Mouse (Mus musculus) left cerebral cortex, postnatal 14 days (tissue): Measurements from ENCODE around the gene Snx29. TPM values are rescaled to one million over a fixed set of nuclear protein-coding genes. Genes with fewer than 3 reads are reported as not detected.
"Not testable (repeated sequence)": the region's sequence is repeated elsewhere in the genome, so short reads cannot be mapped to it uniquely, and the experiment has no call there.

ENCODE experiments used
- DNase-seq, 2 experiments: peaks; one replicate each; pipeline ENCODE4 v3.0.0; 2021 to 2022; ENCODE audit warnings: low spot score in 2 of 2, mixed read lengths in 1 of 2
- intact Hi-C: fragments of 180-260 bp; cut with DNase I; formaldehyde crosslinking; loops from one replicate; pipeline ENCODE4 v1.15.1; 2025
- long read RNA-seq, 2 experiments: library from polyadenylated mRNA; stranded (forward); transcript quantifications; one replicate each; pipeline ENCODE4 v2.0.0; 2021
- total RNA-seq, 2 experiments: library from RNA; stranded (reverse); gene quantifications; 2 replicates each; pipeline ENCODE4 v1.2.3; 2021

The Snx29 gene
- 10 to 100 TPM; 21.5 to 29.5 TPM for total RNA-seq
- long read RNA-seq, experiment 1, partial matches to known transcripts: 0 of 1 reads
- long read RNA-seq, experiment 1, other reads (novel, unspliced or antisense): 1 of 1 reads
- long read RNA-seq, experiment 2: 0 reads

- DNase-seq: peak; percentile 97 to 98
- intact Hi-C loops: loop anchor here (5.0 kb wide), 1 partner anchor 95 kb away; no protein-coding TSS in a partner anchor
Measured at GRCm38 (mm10) chr16:11322409-11323323, at the start of gene Snx29. TSS of gene Snx29 (plus strand) at chr16:11322908.

GRCm38 (mm10) chr16:11276888-11277287 lies 45.8 kb upstream of the Snx29 start:
- intact Hi-C loops: no loop called here
- DNase-seq: no peak

- no peak for DNase-seq
- intact Hi-C loops: no loop called here
Measured at GRCm38 (mm10) chr16:11278778-11279177, 43.9 kb upstream of the Snx29 start.

GRCm38 (mm10) chr16:11282655-11283232 lies 40.0 kb upstream of the Snx29 start:
- DNase-seq: peak; percentile 33 to 60
- intact Hi-C loops: no loop called here

GRCm38 (mm10) chr16:11284881-11285280 lies 37.8 kb upstream of the Snx29 start:
- intact Hi-C loops: no loop called here

GRCm38 (mm10) chr16:11285949-11286348 lies 36.8 kb upstream of the Snx29 start:
- DNase-seq: no peak
- intact Hi-C loops: no loop called here

More at GRCm38 (mm10) chr16:11284881-11285280, 37.8 kb upstream of the Snx29 start:
- no peak for DNase-seq

GRCm38 (mm10) chr16:11288873-11289272 lies 33.8 kb upstream of the Snx29 start:
- intact Hi-C loops, DNase-seq: not testable (repeated sequence)

- intact Hi-C loops, DNase-seq: not testable (repeated sequence)
Measured at GRCm38 (mm10) chr16:11295583-11295982, 27.1 kb upstream of the Snx29 start.

GRCm38 (mm10) chr16:11297700-11298099 lies 25.0 kb upstream of the Snx29 start:
- intact Hi-C loops: not testable (repeated sequence)
- DNase-seq: peak in 1 of 2 experiments; percentile 29

GRCm38 (mm10) chr16:11303741-11304140 lies 19.0 kb upstream of the Snx29 start:
- no peak for DNase-seq
- intact Hi-C loops: no loop called here

- intact Hi-C loops: no loop called here
Measured at GRCm38 (mm10) chr16:11305531-11305930, 17.2 kb upstream of the Snx29 start.

GRCm38 (mm10) chr16:11313512-11313911 lies 9.2 kb upstream of the Snx29 start, which contains the start of gene Tnfrsf17:
TSS of gene Tnfrsf17 (plus strand) at chr16:11313812.
- intact Hi-C loops: no loop called here

More at GRCm38 (mm10) chr16:11305531-11305930, 17.2 kb upstream of the Snx29 start:
- DNase-seq: no peak

GRCm38 (mm10) chr16:11315786-11316320 lies 6.9 kb upstream of the Snx29 start:
- intact Hi-C loops: no loop called here

More at GRCm38 (mm10) chr16:11313512-11313911, 9.2 kb upstream of the Snx29 start, which contains the start of gene Tnfrsf17:
- no peak for DNase-seq

GRCm38 (mm10) chr16:11316748-11317147 lies 6.0 kb upstream of the Snx29 start:
- DNase-seq: no peak

More at GRCm38 (mm10) chr16:11315786-11316320, 6.9 kb upstream of the Snx29 start:
- DNase-seq: no peak

GRCm38 (mm10) chr16:11317324-11317723 lies 5.4 kb upstream of the Snx29 start:
- intact Hi-C loops: no loop called here
- DNase-seq: peak in 1 of 2 experiments; percentile 23

More at GRCm38 (mm10) chr16:11316748-11317147, 6.0 kb upstream of the Snx29 start:
- intact Hi-C loops: no loop called here

- DNase-seq: peak; percentile 16 to 23
- intact Hi-C loops: loop anchor here (5.0 kb wide), 1 partner anchor 94 kb away; no protein-coding TSS in a partner anchor
Measured at GRCm38 (mm10) chr16:11323324-11324051, 780 bp downstream of the Snx29 start.

GRCm38 (mm10) chr16:11330081-11330800 lies 7.5 kb downstream of the Snx29 start:
- no peak for DNase-seq
- intact Hi-C loops: no loop called here

GRCm38 (mm10) chr16:11331030-11331429 lies 8.3 kb downstream of the Snx29 start:
- DNase-seq: no peak
- intact Hi-C loops: no loop called here
